Mouse (Mus musculus) bone marrow macrophage, adult 2 months (primary cell): ENCODE measurements around the gene Methig1.

Experiments used
- CTCF ChIP-seq: IDR thresholded peaks from 2 replicates; pipeline ENCODE4 v1.5.1; 2012; ENCODE audit warnings: low read depth, mild to moderate bottlenecking, low read length, moderate library complexity
- POLR2A ChIP-seq: IDR thresholded peaks from 2 replicates; pipeline ENCODE4 v1.6.1; 2012; ENCODE audit warnings: mild to moderate bottlenecking, low read depth, low read length, borderline replicate concordance

GRCm38 (mm10) chr15:100413306-100413705 is 60.4 kb downstream of the Methig1 start:
- no peak for TF ChIP-seq POLR2A
- no peak for TF ChIP-seq CTCF
